Mouse (Mus musculus): ENCODE measurements at regions not wholly inside any gene's neighbourhood (a gene's known extent, or its start where the extent isn't known, plus 50 kb on each side); places are given as distances from the start of the nearest gene placed in this dataset.

GRCm38 (mm10) chr2:180404168-180404567 lies 51.9 kb upstream of the Slco4a1 start:
- DNase-seq (ENCODE audit: low read depth, low spot score) = no peak
- TF ChIP-seq CTCF (IDR thresholded peaks at IDR 0.05) = no peak
- POLR2A ChIA-PET = no interaction called here
- in situ Hi-C loops (cut with MboI; ENCODE audit: low pct_unique_long_range_greater_than_20kb) = no loop called here
- CTCF ChIA-PET = no interaction called here
- no peaks in the 10 kb centered on the region for H3K27me3 ChIP-seq
- no peak for ATAC-seq

- ChIA-PET CTCF (no interaction called here), POLR2A (no interaction called here)
- no peak for TF ChIP-seq CTCF (IDR thresholded peaks at IDR 0.05)
- ATAC-seq (no peak), DNase-seq (ENCODE audit: low read depth, low spot score) (no peak)
- in situ Hi-C loops (cut with MboI; ENCODE audit: low pct_unique_long_range_greater_than_20kb) = no loop called here
- H3K27me3 ChIP-seq = no peaks in the 10 kb centered on the region
Measured at GRCm38 (mm10) chr2:180403621-180404020, 52.4 kb upstream of the Slco4a1 start.

- DNase-seq (ENCODE audit: low read depth, low spot score) (no peak), ATAC-seq (no peak)
- in situ Hi-C loops (cut with MboI; ENCODE audit: low pct_unique_long_range_greater_than_20kb) = no loop called here
- ChIA-PET CTCF (no interaction called here), POLR2A (no interaction called here)
- H3K27me3 ChIP-seq = no peaks in the 10 kb centered on the region
- TF ChIP-seq CTCF (IDR thresholded peaks at IDR 0.05) = no peak
Measured at GRCm38 (mm10) chr2:180402851-180403459, 53.1 kb upstream of the Slco4a1 start.

DNA sequence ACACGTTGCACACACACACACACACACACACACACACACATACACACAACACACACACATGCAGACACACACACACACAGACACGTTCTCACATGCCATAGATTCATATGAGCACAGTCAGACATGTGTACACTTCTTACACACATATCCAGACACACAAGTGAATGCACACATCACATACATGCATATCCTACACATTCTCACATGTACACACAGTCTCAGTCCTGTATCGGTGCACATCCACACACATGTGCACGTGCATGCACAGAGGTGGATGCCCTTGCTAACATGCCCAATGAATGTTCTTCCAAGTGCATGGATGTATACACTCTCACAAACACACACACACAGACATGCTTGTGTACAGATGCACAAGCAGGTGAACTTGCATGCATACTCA lies 53.6 kb upstream of the Slco4a1 start:
- CTCF ChIA-PET = no interaction called here
- no peak for TF ChIP-seq CTCF (IDR thresholded peaks at IDR 0.05)
- in situ Hi-C loops (cut with MboI; ENCODE audit: low pct_unique_long_range_greater_than_20kb) = no loop called here
- no peak for DNase-seq (ENCODE audit: low read depth, low spot score)
- no peak for ATAC-seq
- H3K27me3 ChIP-seq = no peaks in the 10 kb centered on the region
- POLR2A ChIA-PET = no interaction called here

GRCm38 (mm10) chr2:180401409-180402391 lies 54.3 kb upstream of the Slco4a1 start:
- in situ Hi-C loops (cut with MboI; ENCODE audit: low pct_unique_long_range_greater_than_20kb) = no loop called here
- DNase-seq (ENCODE audit: low read depth, low spot score) = no peak
- CTCF ChIA-PET = interaction anchor here (1.1 kb wide), 1 partner anchor 33 kb away, joined by 3 read pairs; no protein-coding TSS in a partner anchor
- POLR2A ChIA-PET = no interaction called here
- H3K27me3 ChIP-seq = no peaks in the 10 kb centered on the region
- no peak for ATAC-seq
- no peak for TF ChIP-seq CTCF (IDR thresholded peaks at IDR 0.05)

- no peaks in the 10 kb centered on the region for H3K27me3 ChIP-seq
- ATAC-seq = no peak
- in situ Hi-C loops (cut with MboI; ENCODE audit: low pct_unique_long_range_greater_than_20kb) = no loop called here
- TF ChIP-seq CTCF (IDR thresholded peaks at IDR 0.05) = no peak
- DNase-seq (ENCODE audit: low read depth, low spot score) = no peak
- POLR2A ChIA-PET = no interaction called here
- CTCF ChIA-PET = interaction anchor here (2.1 kb wide), 1 partner anchor 10 kb away, joined by 6 read pairs; no protein-coding TSS in a partner anchor
Measured at GRCm38 (mm10) chr2:180400514-180401019, 55.5 kb upstream of the Slco4a1 start.

DNA sequence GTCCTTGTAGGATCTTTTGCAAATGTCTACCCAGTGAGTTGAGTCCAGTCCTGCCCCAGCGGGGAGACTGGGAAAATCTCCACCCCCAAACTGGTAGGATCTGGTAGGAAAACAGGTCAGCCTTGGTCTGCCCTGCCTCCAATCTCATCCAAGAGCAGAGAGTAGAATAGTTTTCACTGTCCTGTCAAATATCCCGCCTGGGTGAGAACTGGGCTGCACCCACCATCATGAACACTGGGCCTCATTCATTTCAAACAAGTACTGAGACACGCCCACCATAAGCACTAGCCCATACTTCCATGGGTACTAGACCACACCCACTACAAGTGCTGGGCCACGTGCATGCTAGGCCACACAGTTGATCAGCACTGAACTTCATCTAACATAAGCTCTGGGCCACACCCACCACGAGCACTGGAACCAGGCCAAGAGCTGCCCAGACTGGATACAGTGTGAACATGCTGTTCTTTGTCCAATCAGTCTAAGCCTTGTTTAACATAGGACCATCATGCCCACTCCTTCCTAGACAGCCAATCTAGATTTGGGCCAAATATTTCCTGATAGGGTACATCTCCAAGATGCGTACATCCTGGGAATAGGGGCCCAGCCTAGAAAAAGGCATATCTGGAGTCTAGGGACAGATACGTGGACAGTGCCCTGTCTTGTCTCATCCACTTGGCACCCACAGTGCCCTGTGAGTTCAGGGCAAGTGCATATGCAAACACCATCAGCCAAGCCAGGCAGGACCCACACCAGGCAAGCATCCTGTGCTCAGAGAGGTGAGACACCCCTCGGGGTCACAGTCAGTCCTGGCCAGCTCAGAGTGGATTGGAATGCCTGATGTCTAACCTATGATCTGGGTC lies 56.2 kb upstream of the Slco4a1 start:
- peaks cover under 1% of the 10 kb centered on the region for H3K27me3 ChIP-seq
- TF ChIP-seq CTCF (IDR thresholded peaks at IDR 0.05) = no peak
- in situ Hi-C loops (cut with MboI; ENCODE audit: low pct_unique_long_range_greater_than_20kb) = no loop called here
- ChIA-PET CTCF (interaction anchor here (2.1 kb wide), 1 partner anchor 11 kb away, joined by 6 read pairs; no protein-coding TSS in a partner anchor), POLR2A (no interaction called here)
- ATAC-seq (no peak), DNase-seq (ENCODE audit: low read depth, low spot score) (no peak)

DNA sequence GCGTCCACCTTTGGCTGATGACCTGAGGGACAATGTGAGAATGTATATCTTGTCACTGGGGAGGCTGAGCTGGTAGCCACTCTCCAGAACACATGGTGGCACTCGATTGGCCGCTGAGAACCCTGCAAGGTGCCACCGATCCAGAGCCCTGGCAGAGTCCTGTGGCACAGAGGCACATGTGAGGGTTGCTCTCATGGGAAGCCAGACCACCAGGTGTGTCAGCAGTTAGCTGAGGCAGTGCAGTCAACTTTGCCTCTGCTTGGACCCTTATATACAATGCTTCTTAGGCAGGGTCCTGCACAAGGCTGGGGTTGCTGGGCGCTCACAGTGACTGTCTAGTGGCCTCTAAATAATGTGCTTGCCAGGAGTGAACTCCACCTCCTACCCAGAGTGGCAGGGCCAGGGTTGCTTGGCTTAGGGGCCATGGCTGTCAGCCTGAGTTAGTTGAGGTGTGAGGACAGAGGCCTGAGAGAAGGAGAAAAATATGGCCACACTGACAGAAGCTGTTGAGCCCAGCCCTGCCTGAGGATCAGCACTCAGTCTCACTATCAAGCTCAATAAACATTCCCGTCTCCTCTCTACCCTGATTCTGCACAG lies 57.1 kb upstream of the Slco4a1 start:
- H3K27me3 ChIP-seq = peaks cover 5% of the 10 kb centered on the region
- no peak for ATAC-seq
- in situ Hi-C loops (cut with MboI; ENCODE audit: low pct_unique_long_range_greater_than_20kb) = no loop called here
- CTCF ChIA-PET = interaction anchor here (2.1 kb wide), 1 partner anchor 12 kb away, joined by 6 read pairs; no protein-coding TSS in a partner anchor
- TF ChIP-seq CTCF (IDR thresholded peaks at IDR 0.05) = no peak
- DNase-seq (ENCODE audit: low read depth, low spot score) = no peak
- POLR2A ChIA-PET = no interaction called here

GRCm38 (mm10) chr2:180398481-180398754 lies 57.6 kb upstream of the Slco4a1 start:
- no peak for TF ChIP-seq CTCF (IDR thresholded peaks at IDR 0.05)
- ChIA-PET CTCF (no interaction called here), POLR2A (no interaction called here)
- H3K27me3 ChIP-seq = peaks cover 8% of the 10 kb centered on the region
- DNase-seq (ENCODE audit: low read depth, low spot score) = no peak
- ATAC-seq = no peak
- in situ Hi-C loops (cut with MboI; ENCODE audit: low pct_unique_long_range_greater_than_20kb) = no loop called here

- peaks cover 13% of the 10 kb centered on the region for H3K27me3 ChIP-seq
- CTCF ChIA-PET = no interaction called here
- POLR2A ChIA-PET = no interaction called here
- TF ChIP-seq CTCF (IDR thresholded peaks at IDR 0.05) = no peak
- no peak for DNase-seq (ENCODE audit: low read depth, low spot score)
- no peak for ATAC-seq
- in situ Hi-C loops (cut with MboI; ENCODE audit: low pct_unique_long_range_greater_than_20kb) = no loop called here
Measured at GRCm38 (mm10) chr2:180397723-180398480, 58.1 kb upstream of the Slco4a1 start.
